Mouse (Mus musculus) embryonic facial prominence, embryonic 11.5 days (tissue): ENCODE results near the gene 2410131K14Rik. TPM values are rescaled to one million over a fixed set of nuclear protein-coding genes. Genes with fewer than 3 reads are reported as not detected.
A peak's percentile ranks its signal among the peaks of the same experiment; 100 is the strongest.

Experiments used
- ATAC-seq: fragments of 200-750 bp; cut with Nextera tagmentation; replicated peaks from 2 replicates; pipeline ENCODE4 v1.8.0; 2017; ENCODE audit warnings: low read depth; ENCODE audit not compliant: insufficient number of reproducible peaks, low FRiP score, low TSS enrichment
- DNase-seq: peaks from one replicate; pipeline ENCODE4 v3.0.0-alpha.2; 2015; ENCODE audit warnings: low spot score
- H3K27ac ChIP-seq: fragments of 300-500 bp; sonication (generic); replicated peaks from 2 replicates; pipeline ENCODE4 v1.5.1; 2014; ENCODE audit warnings: mild to moderate bottlenecking, low read depth, low read length, control low read depth
- H3K27me3 ChIP-seq: fragments of 300-500 bp; sonication (generic); 2 replicates; pipeline ENCODE4 v1.6.1; 2014; ENCODE audit warnings: mild to moderate bottlenecking, low read length, moderate library complexity, mixed read lengths; ENCODE audit not compliant: control insufficient read depth, insufficient read depth
- H3K36me3 ChIP-seq: fragments of 300-500 bp; sonication (generic); replicated peaks from 2 replicates; pipeline ENCODE4 v1.6.1; 2014; ENCODE audit warnings: low read depth, mild to moderate bottlenecking, low read length, moderate library complexity, mixed read lengths; ENCODE audit not compliant: control insufficient read depth, insufficient read depth
- H3K4me1 ChIP-seq: fragments of 300-500 bp; sonication (generic); 2 replicates; pipeline ENCODE4 v1.6.1; 2014; ENCODE audit warnings: low read length, mixed read lengths; ENCODE audit not compliant: control insufficient read depth, insufficient read depth
- H3K4me2 ChIP-seq: fragments of 300-500 bp; sonication (generic); 2 replicates; pipeline ENCODE4 v1.6.1; 2014; ENCODE audit warnings: low read depth, mild to moderate bottlenecking, control low read depth, low read length, moderate library complexity
- H3K4me3 ChIP-seq: fragments of 300-500 bp; sonication (generic); 2 replicates; pipeline ENCODE4 v1.5.1; 2014; ENCODE audit warnings: low read depth, low read length, control low read depth
- H3K9ac ChIP-seq: fragments of 300-500 bp; sonication (generic); replicated peaks from 2 replicates; pipeline ENCODE4 v1.6.1; 2014; ENCODE audit warnings: mild to moderate bottlenecking, control low read depth, low read length
- H3K9me3 ChIP-seq: fragments of 300-500 bp; sonication (generic); replicated peaks from 2 replicates; pipeline ENCODE4 v1.6.1; 2016; ENCODE audit warnings: mild to moderate bottlenecking, low read length, inconsistent platforms, mixed read lengths; ENCODE audit not compliant: control insufficient read depth
- WGBS: fragments of 180-500 bp; shearing (Covaris S2); extraction: QIAGEN DNeasy Blood & Tissue Kit; methylation state at CpG from one replicate; pipeline ENCODE4 v1.1.7; 2014; 5-methylcytosine and 5-hydroxymethylcytosine counted together
- polyA plus RNA-seq: library from polyadenylated mRNA; unstranded; fragments of >200 nt; fragmentation: Nextera tagmentation; extraction: Ambion mirVana; gene quantifications from 2 replicates; pipeline ENCODE4 v1.2.1, GENCODE M21; 2014

2410131K14Rik gene
- polyA plus RNA-seq, 1 experiment from 2014 or later, result 10.8 TPM

DNA sequence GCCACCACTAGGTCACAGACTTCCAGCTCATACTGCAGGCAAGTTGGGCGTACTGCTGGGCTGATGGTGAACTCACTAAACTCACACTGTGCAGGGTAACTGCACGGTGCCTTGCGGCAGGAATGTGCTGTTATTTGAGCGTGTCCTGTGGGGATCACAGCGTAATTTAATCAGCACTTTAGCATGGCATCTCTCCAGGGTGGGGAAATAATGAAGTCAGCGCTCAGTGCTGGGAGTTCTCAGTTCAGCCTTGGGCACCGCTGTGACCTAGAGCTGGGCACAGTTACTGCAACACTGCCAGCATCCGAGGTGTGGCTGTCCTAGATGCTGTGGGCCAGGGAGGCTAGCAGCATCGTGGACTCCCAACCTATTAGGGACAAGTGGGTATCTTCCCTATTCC is 19.3 kb downstream of the 2410131K14Rik start:
- 0 out of 2 replicates have a peak, but pooled peaks have one; percentile 11 for ATAC-seq
- WGBS, result 70% methylated on average over 9 of the region's 9 CpGs
- no peak overlapping the region for H3K4me3 ChIP-seq
- H3K27ac ChIP-seq, result no peak overlapping the region
- no peak overlapping the region for H3K9ac ChIP-seq
- peaks cover 12% of the 10 kb centered on the region for H3K36me3 ChIP-seq
- no peak overlapping the region for H3K4me2 ChIP-seq
- DNase-seq, result no peak
- no peaks in the 10 kb centered on the region for H3K27me3 ChIP-seq
- H3K4me1 ChIP-seq, result no peaks in the 10 kb centered on the region
- no peaks in the 10 kb centered on the region for H3K9me3 ChIP-seq

DNA sequence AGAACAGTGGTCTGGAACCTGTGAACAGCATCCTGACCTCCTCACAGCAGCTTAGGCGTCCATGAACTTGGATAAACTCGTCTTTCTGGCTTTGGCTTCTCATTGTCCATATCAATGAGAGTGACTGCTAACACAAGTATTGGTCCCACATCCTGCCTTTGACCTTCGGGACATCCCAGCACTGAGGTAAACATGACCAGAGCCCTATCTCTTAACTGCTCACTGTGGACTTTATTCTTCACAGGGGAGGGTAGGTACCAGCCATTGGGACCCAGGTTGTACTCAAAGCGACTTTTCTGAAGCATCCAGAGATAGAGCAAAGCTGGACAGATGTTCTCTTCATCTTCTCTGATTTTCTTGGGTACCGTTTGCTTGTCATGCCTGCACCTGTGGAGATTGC is 20.3 kb downstream of the 2410131K14Rik start:
- no peak for DNase-seq
- Histone ChIP-seq H3K36me3 (peaks cover 6% of the 10 kb centered on the region), H3K9me3 (no peaks in the 10 kb centered on the region), H3K4me2 (no peak overlapping the region), H3K4me1 (no peaks in the 10 kb centered on the region), H3K27me3 (no peaks in the 10 kb centered on the region), H3K9ac (no peak overlapping the region), H3K4me3 (no peak overlapping the region), H3K27ac (no peak overlapping the region)
- 79% methylated on average over 5 of the region's 5 CpGs for WGBS
- ATAC-seq, result no peak

DNA sequence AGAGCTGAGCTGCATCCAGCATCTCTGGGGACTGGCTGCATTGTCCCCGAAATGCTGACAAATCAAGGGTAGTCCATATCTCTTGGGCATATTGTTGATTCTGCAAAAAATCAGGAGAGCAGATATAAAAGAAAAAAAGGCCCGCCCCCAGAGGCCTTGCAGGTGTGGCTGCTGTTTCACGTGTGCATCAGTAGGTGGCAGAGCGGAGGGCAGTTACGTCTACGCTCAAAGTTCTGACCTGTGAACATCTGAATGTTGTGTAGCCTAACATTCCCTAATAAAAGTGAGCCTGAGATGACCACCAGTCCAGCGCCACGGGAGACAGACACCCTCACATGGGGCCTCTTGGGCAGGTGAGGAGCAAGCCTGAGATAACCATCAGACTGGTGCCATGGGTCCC is 21.3 kb downstream of the 2410131K14Rik start:
- H3K27ac ChIP-seq, result no peak overlapping the region
- no peak overlapping the region for H3K4me2 ChIP-seq
- no peak overlapping the region for H3K4me3 ChIP-seq
- H3K36me3 ChIP-seq, result no peaks in the 10 kb centered on the region; the same call in 1 of the 2 replicates
- no peaks in the 10 kb centered on the region for H3K9me3 ChIP-seq
- no peaks in the 10 kb centered on the region for H3K4me1 ChIP-seq
- 39% methylated on average over 8 of the region's 8 CpGs for WGBS
- DNase-seq, result peak; percentile 35
- no peak for ATAC-seq
- H3K9ac ChIP-seq, result no peak overlapping the region
- H3K27me3 ChIP-seq, result no peaks in the 10 kb centered on the region

DNA sequence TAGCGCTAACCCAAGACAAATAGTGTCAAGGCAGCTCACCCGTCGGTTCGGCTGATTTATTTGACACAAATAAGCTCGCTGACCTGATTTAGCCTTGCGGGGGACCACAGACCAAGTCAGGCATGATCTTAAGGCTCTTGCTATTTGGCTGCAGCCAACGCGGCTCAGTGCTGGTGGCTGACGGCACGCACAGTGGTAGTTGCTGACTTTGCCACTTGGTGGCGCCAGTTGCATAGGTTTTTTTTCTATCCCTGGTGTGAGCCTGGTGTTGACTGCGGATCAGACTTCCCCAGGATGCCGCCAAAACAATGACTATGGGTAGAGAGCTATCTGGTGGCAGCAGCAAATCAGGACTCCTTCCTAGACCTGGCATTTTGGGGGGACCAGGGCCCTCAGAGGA is 24.0 kb downstream of the 2410131K14Rik start:
- Histone ChIP-seq H3K36me3 (no peaks in the 10 kb centered on the region), H3K4me2 (peak overlapping the region; percentile 39; the same call in 1 of the 2 replicates), H3K27me3 (no peaks in the 10 kb centered on the region; the same call in 1 of the 2 replicates), H3K27ac (no peak overlapping the region), H3K4me1 (no peaks in the 10 kb centered on the region), H3K9me3 (no peaks in the 10 kb centered on the region), H3K4me3 (0 out of 2 replicates have a peak overlapping the region, but pooled peaks have one; percentile 7), H3K9ac (no peak overlapping the region)
- ATAC-seq (peak; percentile 80), DNase-seq (peak; percentile 93)
- WGBS, result 2% methylated on average over 13 of the region's 13 CpGs

DNA sequence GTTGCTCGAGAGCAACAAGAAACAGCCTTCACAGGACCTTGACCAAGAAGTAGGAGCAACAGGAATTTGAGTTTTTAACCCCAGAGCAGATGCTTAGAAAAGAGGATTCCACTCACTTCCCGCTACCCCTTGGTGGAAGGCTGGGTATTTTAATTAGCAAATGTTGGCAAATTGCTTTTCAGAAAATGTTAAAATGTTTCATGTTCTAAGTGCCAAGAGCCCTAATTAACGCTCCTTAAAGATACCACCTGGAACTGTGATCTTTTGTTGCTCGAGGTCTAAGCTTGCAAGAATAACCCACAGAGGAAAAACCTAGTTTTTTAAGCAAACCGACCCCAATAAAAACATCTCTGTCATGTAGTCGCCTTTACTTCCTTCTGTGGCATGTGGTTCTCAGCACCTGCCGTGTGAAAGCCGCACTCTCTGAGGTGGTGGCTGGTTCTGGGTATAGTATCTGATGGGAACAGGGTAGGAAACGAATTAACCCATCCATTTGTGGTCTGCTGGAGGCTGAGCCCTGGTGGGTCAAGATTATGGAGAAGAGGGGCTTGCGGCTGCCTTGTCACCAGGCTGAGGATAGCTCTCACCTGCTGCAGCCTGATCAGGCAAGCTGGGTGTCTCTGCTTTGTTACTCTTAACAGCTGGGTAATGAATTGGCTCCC is 26.6 kb downstream of the 2410131K14Rik start:
- Histone ChIP-seq H3K9me3 (no peaks in the 10 kb centered on the region), H3K4me2 (no peak overlapping the region), H3K27me3 (no peaks in the 10 kb centered on the region; the same call in 1 of the 2 replicates), H3K4me1 (no peaks in the 10 kb centered on the region), H3K9ac (no peak overlapping the region), H3K4me3 (no peak overlapping the region), H3K36me3 (no peaks in the 10 kb centered on the region), H3K27ac (no peak overlapping the region)
- DNase-seq, result no peak
- ATAC-seq, result no peak
- 72% methylated on average over 10 of the region's 10 CpGs for WGBS

DNA sequence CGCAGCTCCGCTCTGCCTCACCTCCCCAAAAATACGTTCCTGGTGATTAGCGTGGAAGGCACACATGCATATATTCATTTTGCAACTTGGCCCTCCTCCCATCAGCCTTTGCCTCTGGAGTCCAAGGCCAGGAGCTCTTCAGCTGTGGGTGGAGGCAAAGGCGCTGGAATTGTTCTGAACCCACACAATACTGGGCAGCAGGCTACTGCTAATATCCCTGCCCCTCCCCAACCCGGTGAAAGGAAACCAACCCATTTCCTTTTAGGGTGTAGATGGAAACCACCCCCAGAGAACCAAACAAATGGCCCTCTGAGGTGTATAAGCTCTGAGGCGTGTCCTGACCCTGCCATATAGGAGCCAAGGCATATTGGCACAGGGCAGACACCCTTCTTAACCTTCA is 28.4 kb downstream of the 2410131K14Rik start:
- Histone ChIP-seq H3K4me3 (no peak overlapping the region), H3K36me3 (no peaks in the 10 kb centered on the region), H3K9me3 (no peaks in the 10 kb centered on the region), H3K4me2 (no peak overlapping the region), H3K27me3 (no peaks in the 10 kb centered on the region; the same call in 1 of the 2 replicates), H3K9ac (no peak overlapping the region), H3K4me1 (no peaks in the 10 kb centered on the region), H3K27ac (no peak overlapping the region)
- DNase-seq (no peak), ATAC-seq (no peak)
- 67% methylated on average over 7 of the region's 7 CpGs for WGBS

DNA sequence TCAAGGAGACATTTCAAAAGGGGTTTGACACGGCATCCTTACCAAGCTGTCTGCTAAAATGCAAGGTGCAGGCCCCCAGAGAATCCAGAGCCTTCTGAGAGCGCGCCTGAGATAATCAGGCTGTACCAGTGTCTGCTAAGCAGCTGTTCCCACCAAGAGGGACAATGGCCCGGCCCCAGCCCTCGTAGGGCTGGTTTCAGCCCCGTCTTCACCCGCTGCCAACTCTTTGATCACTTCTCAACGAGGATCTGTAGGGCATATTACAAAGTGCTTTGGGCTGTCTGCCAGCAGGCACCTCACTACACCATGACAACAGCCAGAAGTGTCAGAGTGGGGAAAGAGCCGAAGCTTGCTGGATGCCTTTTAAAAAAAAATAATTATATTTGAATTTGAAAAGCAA is 29.5 kb downstream of the 2410131K14Rik start:
- WGBS, result 36% methylated on average over 9 of the region's 9 CpGs
- Histone ChIP-seq H3K36me3 (no peaks in the 10 kb centered on the region), H3K27ac (no peak overlapping the region), H3K4me3 (no peak overlapping the region), H3K27me3 (no peaks in the 10 kb centered on the region; the same call in 1 of the 2 replicates), H3K9ac (no peak overlapping the region), H3K9me3 (no peaks in the 10 kb centered on the region), H3K4me1 (no peaks in the 10 kb centered on the region), H3K4me2 (no peak overlapping the region)
- DNase-seq (no peak), ATAC-seq (0 out of 2 replicates have a peak, but pooled peaks have one; percentile 44)

DNA sequence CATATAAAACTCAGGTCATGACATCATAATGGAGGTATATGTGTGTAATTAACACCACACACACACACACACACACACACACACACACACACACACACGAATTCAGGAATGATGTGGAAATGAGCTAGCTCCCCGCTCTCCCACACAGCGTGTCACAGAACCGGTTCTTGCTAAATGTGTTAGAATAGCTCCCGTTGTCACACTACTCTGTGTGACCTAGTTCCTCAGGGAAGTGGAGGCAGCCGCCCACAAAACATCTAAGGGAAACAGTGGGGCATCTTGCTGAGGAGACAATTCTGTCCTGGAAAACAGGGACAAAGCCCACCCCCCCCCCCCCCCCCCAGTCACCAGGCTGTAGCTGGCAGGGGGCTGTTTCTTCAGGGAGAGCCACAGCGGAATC is 31.3 kb downstream of the 2410131K14Rik start:
- Histone ChIP-seq H3K4me3 (no peak overlapping the region), H3K27ac (no peak overlapping the region), H3K27me3 (no peaks in the 10 kb centered on the region; the same call in 1 of the 2 replicates), H3K4me1 (no peaks in the 10 kb centered on the region), H3K4me2 (no peak overlapping the region), H3K9ac (no peak overlapping the region), H3K9me3 (no peaks in the 10 kb centered on the region), H3K36me3 (no peaks in the 10 kb centered on the region)
- WGBS, result 48% methylated on average over 7 of the region's 7 CpGs
- no peak for ATAC-seq
- no peak for DNase-seq
